Mouse (Mus musculus): ENCODE results near the gene Olfr692. TPM values are rescaled to one million over a fixed set of nuclear protein-coding genes. Genes with fewer than 3 reads are reported as not detected.
A peak's percentile ranks its signal among the peaks of the same experiment; 100 is the strongest.

Olfr692 gene
- total and polyA plus RNA-seq, 2 experiments from 2014 or later = 0.14 TPM; not detected in 1

- ATAC-seq (ENCODE audit: low FRiP score) (no peak), DNase-seq (ENCODE audit: low spot score) (no peak)
- H3K4me3 ChIP-seq (ENCODE audit: low read depth, low read length) = no peak overlapping the region
- no peaks in the 10 kb centered on the region for H3K9me3 ChIP-seq (ENCODE audit: low read length)
- no peaks in the 10 kb centered on the region for H3K27me3 ChIP-seq (ENCODE audit: insufficient read depth, low read length)
- no peak for TF ChIP-seq CTCF (IDR thresholded peaks at IDR 0.05)
- no peaks in the 10 kb centered on the region; the same call in 1 of the 2 replicates for H3K36me3 ChIP-seq (ENCODE audit: insufficient read depth, low read length)
- peaks cover 4% of the 10 kb centered on the region; the same call in 1 of the 2 replicates for H3K4me1 ChIP-seq (ENCODE audit: insufficient read depth, low read length)
- H3K27ac ChIP-seq (ENCODE audit: low read depth, low read length) = no peak overlapping the region
- no peak overlapping the region for H3K4me2 ChIP-seq (ENCODE audit: low read depth, low read length, poor library complexity, severe bottlenecking)
- no peak overlapping the region for H3K9ac ChIP-seq (replicated peaks; ENCODE audit: low read length, poor library complexity, severe bottlenecking)
Measured at GRCm38 (mm10) chr7:105396126-105396525, 28.1 kb downstream of the Olfr692 start.

GRCm38 (mm10) chr7:105399058-105399934 is 31.3 kb downstream of the Olfr692 start:
- H3K4me1 ChIP-seq (ENCODE audit: insufficient read depth, low read length) = peaks cover 4% of the 10 kb centered on the region; the same call in 1 of the 2 replicates
- H3K36me3 ChIP-seq (ENCODE audit: insufficient read depth, low read length) = no peaks in the 10 kb centered on the region
- peak overlapping the region; percentile 90 for H3K9ac ChIP-seq (replicated peaks; ENCODE audit: low read length, poor library complexity, severe bottlenecking)
- peak overlapping the region; percentile 68 for H3K4me2 ChIP-seq (ENCODE audit: low read depth, low read length, poor library complexity, severe bottlenecking)
- no peak; the same call in none of the 2 replicates for ATAC-seq (ENCODE audit: low FRiP score)
- no peak for TF ChIP-seq CTCF (IDR thresholded peaks at IDR 0.05)
- H3K27me3 ChIP-seq (ENCODE audit: insufficient read depth, low read length) = no peaks in the 10 kb centered on the region
- H3K27ac ChIP-seq (ENCODE audit: low read depth, low read length) = peak overlapping the region; percentile 65; the same call in 1 of the 2 replicates
- H3K9me3 ChIP-seq (ENCODE audit: low read length) = no peaks in the 10 kb centered on the region
- 1% methylated on average over 25 of the region's 25 CpGs for WGBS
- no peak for DNase-seq (ENCODE audit: low spot score)
- H3K4me3 ChIP-seq (ENCODE audit: low read depth, low read length) = peak overlapping the region; percentile 86

GRCm38 (mm10) chr7:105399935-105400624 is 32.0 kb downstream of the Olfr692 start, which contains the start of gene Fam160a2:
Gene Fam160a2 (minus strand): TSS chr7:105400054.
- no peaks in the 10 kb centered on the region for H3K9me3 ChIP-seq (ENCODE audit: low read length)
- no peaks in the 10 kb centered on the region for H3K36me3 ChIP-seq (ENCODE audit: insufficient read depth, low read length)
- peak within 1 kb of the TSS; percentile 76 for H3K27ac ChIP-seq (ENCODE audit: low read depth, low read length)
- ATAC-seq (ENCODE audit: low FRiP score) (peak; percentile 99), DNase-seq (ENCODE audit: low spot score) (peak; percentile 99)
- H3K9ac ChIP-seq (replicated peaks; ENCODE audit: low read length, poor library complexity, severe bottlenecking) = peak within 1 kb of the TSS; percentile 90
- H3K27me3 ChIP-seq (ENCODE audit: insufficient read depth, low read length) = no peaks in the 10 kb centered on the region
- peaks cover 4% of the 10 kb centered on the region; the same call in 1 of the 2 replicates for H3K4me1 ChIP-seq (ENCODE audit: insufficient read depth, low read length)
- H3K4me2 ChIP-seq (ENCODE audit: low read depth, low read length, poor library complexity, severe bottlenecking) = peak within 1 kb of the TSS; percentile 68
- H3K4me3 ChIP-seq (ENCODE audit: low read depth, low read length) = peak within 1 kb of the TSS; percentile 86
- WGBS = under 1% methylated on average over 54 of the region's 55 CpGs
- peak; percentile 12; the same call in 1 of the 2 replicates for TF ChIP-seq CTCF (IDR thresholded peaks at IDR 0.05)

DNA sequence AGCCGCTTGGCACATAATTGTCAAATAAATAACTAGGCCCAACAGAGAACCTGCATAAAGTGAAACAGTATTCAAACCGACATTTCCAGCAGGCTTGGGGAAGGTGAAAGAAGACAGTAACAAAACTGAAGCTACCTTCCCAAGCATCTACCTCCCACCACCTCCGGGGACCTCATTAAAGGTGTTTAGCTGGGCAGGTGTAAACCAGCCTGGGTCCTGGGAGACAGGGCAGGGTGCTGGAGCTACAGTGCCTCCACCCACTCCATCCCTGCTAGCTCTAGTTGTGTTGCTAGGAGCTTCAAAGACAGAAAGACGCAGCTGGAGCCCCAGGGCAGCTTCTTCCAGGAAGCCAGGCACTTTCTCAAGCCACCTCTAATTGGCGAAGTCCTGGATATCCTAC is 36.2 kb downstream of the Olfr692 start, which contains the start of gene Cnga4:
Gene Cnga4, plus strand, starts transcription at position 301 of the 400 bp plus-strand sequence.
- Histone ChIP-seq H3K9me3 (ENCODE audit: low read length) (no peaks in the 10 kb centered on the region), H3K4me3 (ENCODE audit: low read depth, low read length) (no peak within 1 kb of the TSS), H3K27me3 (ENCODE audit: insufficient read depth, low read length) (no peaks in the 10 kb centered on the region), H3K36me3 (ENCODE audit: insufficient read depth, low read length) (no peaks in the 10 kb centered on the region), H3K9ac (replicated peaks; ENCODE audit: low read length, poor library complexity, severe bottlenecking) (no peak within 1 kb of the TSS), H3K4me1 (ENCODE audit: insufficient read depth, low read length) (no peaks in the 10 kb centered on the region), H3K4me2 (ENCODE audit: low read depth, low read length, poor library complexity, severe bottlenecking) (no peak within 1 kb of the TSS), H3K27ac (ENCODE audit: low read depth, low read length) (no peak within 1 kb of the TSS)
- ATAC-seq (ENCODE audit: low FRiP score) = no peak
- 70% methylated on average over 5 of the region's 5 CpGs for WGBS
- no peak for DNase-seq (ENCODE audit: low spot score)
- no peak for TF ChIP-seq CTCF (IDR thresholded peaks at IDR 0.05)

DNA sequence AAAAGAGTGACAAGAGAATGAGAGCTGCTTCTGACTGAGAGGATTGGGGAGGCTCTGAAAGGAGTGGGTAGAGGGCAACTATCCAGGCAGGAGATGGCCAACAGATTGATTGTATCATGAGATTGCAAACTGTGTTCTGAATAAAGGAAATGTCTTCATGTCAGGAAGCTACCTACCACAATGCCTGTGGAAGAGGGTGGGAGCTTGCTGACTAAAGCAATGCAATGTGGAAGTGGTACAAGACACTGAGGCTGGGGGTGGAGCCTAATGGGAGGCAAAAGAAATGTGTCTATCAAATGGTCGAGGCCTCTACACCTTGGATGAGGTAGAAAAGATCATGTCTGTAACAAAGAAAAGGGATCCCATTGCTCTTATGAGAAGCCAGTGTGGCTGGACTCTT is 38.3 kb downstream of the Olfr692 start:
- no peak for TF ChIP-seq CTCF (IDR thresholded peaks at IDR 0.05)
- no peak for ATAC-seq (ENCODE audit: low FRiP score)

More for the DNA sequence above, 38.3 kb downstream of the Olfr692 start:
- Histone ChIP-seq H3K27me3 (ENCODE audit: insufficient read depth, low read length) (no peaks in the 10 kb centered on the region), H3K4me2 (ENCODE audit: low read depth, low read length, poor library complexity, severe bottlenecking) (no peak overlapping the region), H3K27ac (ENCODE audit: low read depth, low read length) (no peak overlapping the region), H3K4me1 (ENCODE audit: insufficient read depth, low read length) (no peaks in the 10 kb centered on the region), H3K36me3 (ENCODE audit: insufficient read depth, low read length) (no peaks in the 10 kb centered on the region), H3K9ac (replicated peaks; ENCODE audit: low read length, poor library complexity, severe bottlenecking) (no peak overlapping the region), H3K4me3 (ENCODE audit: low read depth, low read length) (no peak overlapping the region), H3K9me3 (ENCODE audit: low read length) (no peaks in the 10 kb centered on the region)
- DNase-seq (ENCODE audit: low spot score) = no peak
- WGBS = 75% methylated on average over 1 of the region's 1 CpGs
